Comparison of ENCODE assay signal across 12 mouse cellular contexts in genomic region chr14:21106582-21106981, GRCm38 (mm10). TPM values are rescaled to one million over a fixed set of nuclear protein-coding genes. Genes with fewer than 3 reads are reported as not detected.
DNase-seq lines count a peak whose midpoint lies in the region; ATAC-seq and TF ChIP-seq lines count a peak whose summit lies in the region.
"Had no signal": no experiment of that assay in that cellular context is flagged by ENCODE, and none has a peak within 500 bp of the region (broad histone marks: within the 10 kb centered on the region; RNA-seq: fewer than 3 reads in every experiment).

No protein-coding gene starts in this region.

- H3K4me2 ChIP-seq in kidney, embryonic 16.5 days (replicated peaks; ENCODE audit: low read depth, low read length): no peak overlapping the region
- no peak overlapping the region for H3K4me2 ChIP-seq in heart, postnatal 0 days (ENCODE audit: low read depth, low read length)

- 0 out of 2 replicates have a peak, but pooled peaks cover under 1% of the 10 kb centered on the region for H3K4me1 ChIP-seq in kidney, embryonic 16.5 days (ENCODE audit: insufficient read depth, low read length)
- H3K4me1 ChIP-seq in heart, postnatal 0 days (ENCODE audit: control insufficient read depth, insufficient read depth): 0 out of 2 replicates have a peak, but pooled peaks cover 3% of the 10 kb centered on the region
- H3K4me1 ChIP-seq: midbrain, embryonic 10.5 days had no signal

- no peak for TF ChIP-seq CTCF in heart, postnatal 0 days (IDR thresholded peaks at IDR 0.05; ENCODE audit: low read depth)

- no peak for ATAC-seq in kidney, embryonic 16.5 days (ENCODE audit: low FRiP score, low TSS enrichment)
- 0 out of 2 replicates have a peak, but pooled peaks have one; percentile 30 for ATAC-seq in heart, postnatal 0 days (ENCODE audit: insufficient read depth, low read depth)
- ATAC-seq: hindbrain, embryonic 16.5 days had no signal

- H3K36me3 ChIP-seq in kidney, embryonic 16.5 days (ENCODE audit: insufficient read depth, low read length): no peaks in the 10 kb centered on the region
- no peaks in the 10 kb centered on the region for H3K36me3 ChIP-seq in heart, postnatal 0 days (replicated peaks; ENCODE audit: control insufficient read depth, insufficient read depth, low read length)

- no peaks in the 10 kb centered on the region for H3K27me3 ChIP-seq in kidney, embryonic 16.5 days (ENCODE audit: insufficient read depth, low read length)
- no peaks in the 10 kb centered on the region for H3K27me3 ChIP-seq in heart, postnatal 0 days (ENCODE audit: control insufficient read depth, insufficient read depth, low read length)

- H3K4me3 ChIP-seq in kidney, embryonic 16.5 days (ENCODE audit: low read length): no peak overlapping the region
- H3K4me3 ChIP-seq in heart, postnatal 0 days (ENCODE audit: low read depth, low read length): no peak overlapping the region
- H3K4me3 ChIP-seq: layer of hippocampus, adult 2 months; midbrain, embryonic 10.5 days had no signal

- no peaks in the 10 kb centered on the region for H3K9me3 ChIP-seq in kidney, embryonic 16.5 days (ENCODE audit: low read length)
- no peaks in the 10 kb centered on the region for H3K9me3 ChIP-seq in heart, postnatal 0 days (replicated peaks; ENCODE audit: control insufficient read depth, low read length)
- H3K9me3 ChIP-seq: midbrain, embryonic 10.5 days had no signal

- TF ChIP-seq EP300 in heart, postnatal 0 days (IDR thresholded peaks at IDR 0.05; ENCODE audit: low read depth): no peak

- WGBS in kidney, embryonic 16.5 days: 79% methylated on average over 8 of the region's 8 CpGs
- 67% methylated on average over 8 of the region's 8 CpGs for WGBS in heart, postnatal 0 days

- H3K27ac ChIP-seq in kidney, embryonic 16.5 days (ENCODE audit: low read length): no peak overlapping the region
- H3K27ac ChIP-seq in heart, postnatal 0 days (ENCODE audit: low read depth): no peak overlapping the region
- H3K27ac ChIP-seq: layer of hippocampus, adult 2 months; midbrain, embryonic 10.5 days had no signal

- peak; percentile 79 to 86 for DNase-seq in adrenal gland, adult (ENCODE audit: inconsistent age in 2 of 2, low spot score in 1 of 2)
- DNase-seq in adrenal gland, postnatal 4 days (ENCODE audit: low spot score in 2 of 2): no peak
- peak; percentile 59 for DNase-seq in kidney, adult 18-20 months
- peak; percentile 77 for DNase-seq in 416B (ENCODE audit: low read depth)
- no peak for DNase-seq in heart, postnatal 0 days (ENCODE audit: low spot score)
- DNase-seq in embryo, embryonic 10 days (ENCODE audit: low spot score): no peak
- DNase-seq in c-Kit-positive CD71-positive TER-119-positive erythroid progenitor cells, embryonic 14.5 days (ENCODE audit: low spot score): no peak
- DNase-seq: thymus, adult 2 months had no signal

- no peak overlapping the region for H3K9ac ChIP-seq in kidney, embryonic 16.5 days (replicated peaks; ENCODE audit: low read length)
- no peak overlapping the region for H3K9ac ChIP-seq in heart, postnatal 0 days (replicated peaks; ENCODE audit: low read depth, low read length)

RNA-seq across cellular contexts. Expression of gene Adk, which starts 54.2 kb away (rescaled TPM):
- total RNA-seq in adrenal gland, postnatal 4 days (2021): 100 to 1,000 TPM; 123 to 142 TPM
- 158 and 167 TPM in 2 replicates for polyA plus RNA-seq in kidney, embryonic 16.5 days (2015; fragmentation: Nextera tagmentation; extraction: Ambion mirVana)
- total RNA-seq in heart, postnatal 0 days (2014; rRNA removed; ENCODE audit: low replicate concordance): 126 and 133 TPM in 2 replicates
- polyA plus RNA-seq in heart, postnatal 0 days (2015; fragmentation: Nextera tagmentation; extraction: Ambion mirVana): 246 and 255 TPM in 2 replicates

RNA-seq across cellular contexts. Expression of gene Ap3m1, which starts 54.3 kb away (rescaled TPM):
- 10 to 100 TPM; 72.4 to 81.7 TPM for total RNA-seq in adrenal gland, postnatal 4 days (2021)
- 79.1 and 82.5 TPM in 2 replicates for polyA plus RNA-seq in kidney, embryonic 16.5 days (2015; fragmentation: Nextera tagmentation; extraction: Ambion mirVana)
- total RNA-seq in heart, postnatal 0 days (2014; rRNA removed; ENCODE audit: low replicate concordance): 63.7 and 65.4 TPM in 2 replicates
- polyA plus RNA-seq in heart, postnatal 0 days (2015; fragmentation: Nextera tagmentation; extraction: Ambion mirVana): 43.6 and 44.7 TPM in 2 replicates

Comparison
In these comparisons a context has a peak if more than half of its experiments do, and no peak if none do; other contexts are left out.
1. DNase-seq: peak in adrenal gland, adult (2 of 2), kidney, adult 18-20 months (single experiment) and 416B (single experiment); none in adrenal gland, postnatal 4 days (0 of 2), heart, postnatal 0 days (single experiment), embryo, embryonic 10 days (single experiment) and c-Kit-positive CD71-positive TER-119-positive erythroid progenitor cells, embryonic 14.5 days (single experiment).